Comparison of ENCODE assay signal across 8 mouse cellular contexts in genomic region chr6:99521641-99522358, GRCm38 (mm10). TPM values are rescaled to one million over a fixed set of nuclear protein-coding genes. Genes with fewer than 3 reads are reported as not detected.
A peak's percentile ranks its signal among the peaks of the same experiment; 100 is the strongest.
DNase-seq lines count a peak whose midpoint lies in the region; ATAC-seq and TF ChIP-seq lines count a peak whose summit lies in the region.

No protein-coding gene starts in this region.

- WGBS in heart, embryonic 14.5 days = under 1% methylated on average over 63 of the region's 64 CpGs
- WGBS in liver, postnatal 0 days (ENCODE audit: insufficient replicate concordance) = under 1% methylated on average over 60 of the region's 64 CpGs
- under 1% methylated on average over 61 of the region's 64 CpGs for WGBS in neural tube, embryonic 11.5 days
- WGBS in stomach, embryonic 16.5 days = under 1% methylated on average over 64 of the region's 64 CpGs

- H3K4me2 ChIP-seq in heart, embryonic 14.5 days (ENCODE audit: low read length) = peak overlapping the region; percentile 75
- H3K4me2 ChIP-seq in liver, postnatal 0 days (ENCODE audit: low read depth, low read length) = peak overlapping the region; percentile 89
- peak overlapping the region; percentile 91 for H3K4me2 ChIP-seq in neural tube, embryonic 11.5 days (ENCODE audit: low read depth)
- peak overlapping the region; percentile 83 for H3K4me2 ChIP-seq in stomach, embryonic 16.5 days (ENCODE audit: low read depth, low read length)

- peak overlapping the region; percentile 98 for H3K9ac ChIP-seq in heart, embryonic 14.5 days (ENCODE audit: low read length)
- H3K9ac ChIP-seq in liver, postnatal 0 days (replicated peaks) = peak overlapping the region; percentile 97
- peak overlapping the region; percentile 97 for H3K9ac ChIP-seq in neural tube, embryonic 11.5 days (ENCODE audit: low read length)
- peak overlapping the region; percentile 98 for H3K9ac ChIP-seq in stomach, embryonic 16.5 days (ENCODE audit: low read length)

- TF ChIP-seq CTCF in bone marrow macrophage, adult 2 months (IDR thresholded peaks at IDR 0.05; ENCODE audit: low read depth, low read length) = no peak
- no peak for TF ChIP-seq CTCF in liver, postnatal 0 days (IDR thresholded peaks at IDR 0.05; ENCODE audit: low read depth)

- TF ChIP-seq POLR2A in bone marrow macrophage, adult 2 months (IDR thresholded peaks at IDR 0.05; ENCODE audit: borderline replicate concordance, low read depth, low read length) = no peak

- ATAC-seq in heart, embryonic 14.5 days (ENCODE audit: insufficient number of reproducible peaks, insufficient read depth, low FRiP score, low read depth) = peak; percentile 14; the same call in 1 of the 2 replicates
- peak; percentile 58 for ATAC-seq in liver, postnatal 0 days
- peak; percentile 28 for ATAC-seq in neural tube, embryonic 11.5 days (ENCODE audit: insufficient read depth, low FRiP score, low TSS enrichment)
- ATAC-seq in stomach, embryonic 16.5 days (ENCODE audit: insufficient read depth, low FRiP score) = peak; percentile 8; the same call in 1 of the 2 replicates

- peak overlapping the region; percentile 67 for H3K4me3 ChIP-seq in bone marrow macrophage, adult 2 months (ENCODE audit: insufficient read depth, low read length)
- peak overlapping the region; percentile 75 for H3K4me3 ChIP-seq in erythroblast, embryonic 14.5 days (replicated peaks)
- H3K4me3 ChIP-seq in heart, embryonic 14.5 days (ENCODE audit: control insufficient read depth in 1 of 2, insufficient read depth in 1 of 2, low read depth in 1 of 2, low read length in 2 of 2) = peak overlapping the region; percentile 90 to 92
- peak overlapping the region; percentile 81 for H3K4me3 ChIP-seq in liver, postnatal 0 days (ENCODE audit: low read depth, low read length)
- peak overlapping the region; percentile 84 for H3K4me3 ChIP-seq in neural tube, embryonic 11.5 days (ENCODE audit: low read depth, low read length)
- H3K4me3 ChIP-seq in stomach, embryonic 16.5 days (replicated peaks; ENCODE audit: low read length) = peak overlapping the region; percentile 90

- peak; percentile 29 to 42 for DNase-seq in CD8-positive naive resting alpha-beta T cell, adult 2 months (ENCODE audit: low read depth in 2 of 2, low spot score in 2 of 2)
- DNase-seq in kidney, postnatal 10 days = peak; percentile 65
- DNase-seq in liver, postnatal 0 days = peak; percentile 80
- peak; percentile 68 for DNase-seq in neural tube, embryonic 11.5 days (ENCODE audit: low spot score)

- no peak for TF ChIP-seq EP300 in liver, postnatal 0 days (IDR thresholded peaks at IDR 0.05; ENCODE audit: low read depth)

- H3K27ac ChIP-seq in bone marrow macrophage, adult 2 months (ENCODE audit: insufficient read depth, low read depth, low read length) = peak overlapping the region; percentile 70
- peak overlapping the region; percentile 99 to 100 for H3K27ac ChIP-seq in heart, embryonic 14.5 days (replicated peaks in 1 of 2; ENCODE audit: control insufficient read depth in 1 of 2, insufficient read depth in 1 of 2, low read depth in 2 of 2, low read length in 2 of 2)
- peak overlapping the region; percentile 100 for H3K27ac ChIP-seq in liver, postnatal 0 days (ENCODE audit: low read depth)
- peak overlapping the region; percentile 99 for H3K27ac ChIP-seq in neural tube, embryonic 11.5 days (ENCODE audit: low read depth, low read length)
- H3K27ac ChIP-seq in stomach, embryonic 16.5 days (ENCODE audit: low read length) = peak overlapping the region; percentile 100

- peaks cover 8% of the 10 kb centered on the region for H3K4me1 ChIP-seq in bone marrow macrophage, adult 2 months (ENCODE audit: control insufficient read depth, insufficient read depth, low read length)
- H3K4me1 ChIP-seq in erythroblast, embryonic 14.5 days (ENCODE audit: control insufficient read depth) = peaks cover 19% of the 10 kb centered on the region
- H3K4me1 ChIP-seq in heart, embryonic 14.5 days (ENCODE audit: control insufficient read depth in 2 of 2, insufficient read depth in 2 of 2, low read length in 2 of 2) = peaks cover 2 to 9% of the 10 kb centered on the region in 2 experiments; a peak in 2 of 4 replicates
- 0 out of 2 replicates have a peak, but pooled peaks cover 2% of the 10 kb centered on the region for H3K4me1 ChIP-seq in liver, postnatal 0 days (ENCODE audit: insufficient read depth)
- H3K4me1 ChIP-seq in neural tube, embryonic 11.5 days (ENCODE audit: control insufficient read depth, insufficient read depth, low read length) = no peaks in the 10 kb centered on the region
- H3K4me1 ChIP-seq in stomach, embryonic 16.5 days (ENCODE audit: control insufficient read depth, insufficient read depth, low read length) = peaks cover 6% of the 10 kb centered on the region

- H3K9me3 ChIP-seq in erythroblast, embryonic 14.5 days (ENCODE audit: control insufficient read depth, low read length) = no peaks in the 10 kb centered on the region
- H3K9me3 ChIP-seq in heart, embryonic 14.5 days (ENCODE audit: control insufficient read depth, low read length) = no peaks in the 10 kb centered on the region
- H3K9me3 ChIP-seq in liver, postnatal 0 days (ENCODE audit: low read length) = no peaks in the 10 kb centered on the region
- H3K9me3 ChIP-seq in neural tube, embryonic 11.5 days (ENCODE audit: control insufficient read depth, low read length) = no peaks in the 10 kb centered on the region
- no peaks in the 10 kb centered on the region for H3K9me3 ChIP-seq in stomach, embryonic 16.5 days (replicated peaks; ENCODE audit: control insufficient read depth, low read length)

- peaks cover 35% of the 10 kb centered on the region for H3K27me3 ChIP-seq in erythroblast, embryonic 14.5 days (ENCODE audit: control insufficient read depth)
- no peaks in the 10 kb centered on the region for H3K27me3 ChIP-seq in heart, embryonic 14.5 days (ENCODE audit: control insufficient read depth, insufficient read depth, low read length)
- 0 out of 2 replicates have a peak, but pooled peaks cover 4% of the 10 kb centered on the region for H3K27me3 ChIP-seq in liver, postnatal 0 days (ENCODE audit: insufficient read depth, low read length)
- H3K27me3 ChIP-seq in neural tube, embryonic 11.5 days (ENCODE audit: control insufficient read depth, insufficient read depth, low read length) = no peaks in the 10 kb centered on the region
- no peaks in the 10 kb centered on the region for H3K27me3 ChIP-seq in stomach, embryonic 16.5 days (ENCODE audit: control insufficient read depth, insufficient read depth, low read length)

- H3K36me3 ChIP-seq in erythroblast, embryonic 14.5 days (ENCODE audit: control insufficient read depth) = no peaks in the 10 kb centered on the region
- no peaks in the 10 kb centered on the region; the same call in 1 of the 2 replicates for H3K36me3 ChIP-seq in heart, embryonic 14.5 days (ENCODE audit: control insufficient read depth, insufficient read depth, low read length)
- H3K36me3 ChIP-seq in liver, postnatal 0 days (replicated peaks; ENCODE audit: insufficient read depth, low read length) = no peaks in the 10 kb centered on the region
- H3K36me3 ChIP-seq in neural tube, embryonic 11.5 days (ENCODE audit: control insufficient read depth, insufficient read depth, low read length) = no peaks in the 10 kb centered on the region
- H3K36me3 ChIP-seq in stomach, embryonic 16.5 days (ENCODE audit: control insufficient read depth, insufficient read depth, low read length) = no peaks in the 10 kb centered on the region

RNA-seq across cellular contexts. Expression of gene Foxp1, which starts 0.7 kb away (rescaled TPM):
- 73.4 and 77.6 TPM in 2 replicates for polyA plus RNA-seq in bone marrow macrophage, adult 2 months (2012; ENCODE audit: insufficient read depth, insufficient read length, missing spikeins)
- polyA plus RNA-seq in erythroblast, embryonic 14.5 days (2012) = 1.7 and 2.4 TPM in 2 replicates
- 87.6 and 88.1 TPM in 2 replicates for polyA plus RNA-seq in heart, embryonic 14.5 days (2014; fragmentation: Nextera tagmentation; extraction: Ambion mirVana)
- 18.4 and 18.9 TPM in 2 replicates for polyA plus RNA-seq in liver, postnatal 0 days (2015; fragmentation: Nextera tagmentation; extraction: Ambion mirVana)
- polyA plus RNA-seq in neural tube, embryonic 11.5 days (2014; fragmentation: Nextera tagmentation; extraction: Ambion mirVana) = 111 and 116 TPM in 2 replicates
- polyA plus RNA-seq in stomach, embryonic 16.5 days (2015; fragmentation: Nextera tagmentation; extraction: Ambion mirVana) = 108 and 110 TPM in 2 replicates

Comparison
In these comparisons a context has a peak if more than half of its experiments do, and no peak if none do; other contexts are left out.
1. Peak in every context shown above with its lines: DNase-seq, ATAC-seq, H3K4me3 ChIP-seq and H3K27ac ChIP-seq.
2. ATAC-seq: peak in every context shown above with its lines; median percentile 58 in liver, postnatal 0 days; 28 in neural tube, embryonic 11.5 days; 14 in heart, embryonic 14.5 days; 8 in stomach, embryonic 16.5 days.